Mouse (Mus musculus) testis, adult 2 months (tissue): ENCODE data around the gene Trappc2l.

Experiments used
- CTCF ChIP-seq: fragments of 200-500 bp; IDR thresholded peaks from 2 replicates; pipeline ENCODE4 v1.5.1; 2012; ENCODE audit warnings: low read depth, mild to moderate bottlenecking, inconsistent platforms, low read length, moderate library complexity; ENCODE audit not compliant: control insufficient read depth, insufficient read depth, insufficient replicate concordance
- POLR2A ChIP-seq: fragments of 200-500 bp; IDR thresholded peaks from 2 replicates; pipeline ENCODE4 v1.6.1; 2012; ENCODE audit warnings: low read depth, mild to moderate bottlenecking, inconsistent platforms, low read length, moderate library complexity; ENCODE audit not compliant: control insufficient read depth

GRCm38 (mm10) chr8:122644175-122644954 lies 32.9 kb downstream of the Trappc2l start:
- TF ChIP-seq CTCF (no peak), POLR2A (no peak)
